In genomic region chr7:3707568-3708413, GRCm38 (mm10) we compare ENCODE assay signal across 15 mouse cellular contexts. TPM values are rescaled to one million over a fixed set of nuclear protein-coding genes. Genes with fewer than 3 reads are reported as not detected.
DNase-seq lines count a peak whose midpoint lies in the region; ATAC-seq and TF ChIP-seq lines count a peak whose summit lies in the region.
"Had no signal": no experiment of that assay in that cellular context is flagged by ENCODE, and none has a peak within 500 bp of the region (broad histone marks: within the 10 kb centered on the region; RNA-seq: fewer than 3 reads in every experiment).

No protein-coding gene starts in this region.

- intact Hi-C loops in left cerebral cortex, adult 2 months (cut with DNase I) = no loop called here

- no peak for TF ChIP-seq CTCF in left cerebral cortex, adult 2 months (IDR thresholded peaks at IDR 0.05)

- 15% methylated on average over 7 of the region's 7 CpGs for WGBS in forebrain, embryonic 10.5 days
- 28% methylated on average over 7 of the region's 7 CpGs for WGBS in forebrain, embryonic 16.5 days
- 23% methylated on average over 7 of the region's 7 CpGs for WGBS in limb, embryonic 10.5 days

- no peaks in the 10 kb centered on the region for H3K9me3 ChIP-seq in forebrain, embryonic 10.5 days
- no peaks in the 10 kb centered on the region for H3K9me3 ChIP-seq in forebrain, embryonic 16.5 days (ENCODE audit: control insufficient read depth, low read length)
- no peaks in the 10 kb centered on the region for H3K9me3 ChIP-seq in limb, embryonic 10.5 days (replicated peaks)
- H3K9me3 ChIP-seq: hindbrain, embryonic 13.5 days; limb, embryonic 15.5 days; megakaryocyte, embryonic 14.5 days had no signal

- H3K4me1 ChIP-seq in forebrain, embryonic 10.5 days = peaks cover 26% of the 10 kb centered on the region
- H3K4me1 ChIP-seq in forebrain, embryonic 16.5 days (replicated peaks; ENCODE audit: control insufficient read depth, insufficient read depth, low read length) = peaks cover 19% of the 10 kb centered on the region
- peaks cover 11% of the 10 kb centered on the region for H3K4me1 ChIP-seq in limb, embryonic 10.5 days

- no peak overlapping the region for H3K4me3 ChIP-seq in forebrain, embryonic 10.5 days
- H3K4me3 ChIP-seq in forebrain, embryonic 16.5 days (replicated peaks; ENCODE audit: low read length) = no peak overlapping the region
- no peak overlapping the region for H3K4me3 ChIP-seq in limb, embryonic 10.5 days
- no peak overlapping the region for H3K4me3 ChIP-seq in left cerebral cortex, adult 2 months
- H3K4me3 ChIP-seq: erythroblast, embryonic 14.5 days had no signal

- no peak for ATAC-seq in forebrain, embryonic 16.5 days

- peaks cover 39% of the 10 kb centered on the region for H3K36me3 ChIP-seq in forebrain, embryonic 10.5 days (replicated peaks)
- H3K36me3 ChIP-seq in forebrain, embryonic 16.5 days (ENCODE audit: control insufficient read depth, insufficient read depth) = peaks cover 6% of the 10 kb centered on the region; the same call in 1 of the 2 replicates
- peaks cover 41% of the 10 kb centered on the region for H3K36me3 ChIP-seq in limb, embryonic 10.5 days

- no peak overlapping the region for H3K9ac ChIP-seq in forebrain, embryonic 16.5 days (replicated peaks; ENCODE audit: low read depth, low read length)
- H3K9ac ChIP-seq: limb, embryonic 15.5 days had no signal

- no peaks in the 10 kb centered on the region for H3K27me3 ChIP-seq in forebrain, embryonic 10.5 days (ENCODE audit: poor library complexity, severe bottlenecking)
- H3K27me3 ChIP-seq in forebrain, embryonic 16.5 days (replicated peaks; ENCODE audit: control insufficient read depth, insufficient read depth, low read length) = no peaks in the 10 kb centered on the region
- H3K27me3 ChIP-seq in limb, embryonic 10.5 days (ENCODE audit: low read depth, poor library complexity, severe bottlenecking) = no peaks in the 10 kb centered on the region
- H3K27me3 ChIP-seq: hindbrain, embryonic 13.5 days; limb, embryonic 15.5 days had no signal

- no peak overlapping the region for H3K4me2 ChIP-seq in forebrain, embryonic 16.5 days (ENCODE audit: low read length)
- H3K4me2 ChIP-seq: limb, embryonic 15.5 days had no signal

- H3K27ac ChIP-seq in forebrain, embryonic 10.5 days = no peak overlapping the region
- H3K27ac ChIP-seq in forebrain, embryonic 16.5 days (ENCODE audit: low read length) = no peak overlapping the region
- no peak overlapping the region for H3K27ac ChIP-seq in limb, embryonic 10.5 days
- H3K27ac ChIP-seq in left cerebral cortex, adult 2 months = no peak overlapping the region
- H3K27ac ChIP-seq: hindbrain, embryonic 13.5 days had no signal

- peak; percentile 41 for DNase-seq in forebrain, embryonic 10.5 days (ENCODE audit: extremely low spot score, low spot score)
- DNase-seq in 3134 (ENCODE audit: extremely low read depth, insufficient read length, low spot score) (peak; percentile 14), ZHBTc4 (ENCODE audit: low read depth, low spot score) (peak; percentile 75)
- DNase-seq in limb, embryonic 10.5 days (ENCODE audit: low spot score) = peak; percentile 40
- no peak for DNase-seq in left cerebral cortex, adult 2 months (ENCODE audit: extremely low spot score in 1 of 2, low spot score in 2 of 2)
- DNase-seq in adrenal gland, adult 2 months = no peak
- no peak for DNase-seq in right cerebral cortex, adult 2 months (ENCODE audit: low spot score in 2 of 2)
- DNase-seq: cerebellum, postnatal 14 days; layer of hippocampus, postnatal 36 days; thymus, postnatal 14 days had no signal

RNA-seq across cellular contexts. Expression of gene Rps9, which starts 4.0 kb away (rescaled TPM):
- polyA plus RNA-seq in forebrain, embryonic 10.5 days (2016; fragmentation: Nextera tagmentation; extraction: Ambion mirVana) = 1,434 and 1,436 TPM in 2 replicates
- 852 and 923 TPM in 2 replicates for polyA plus RNA-seq in forebrain, embryonic 16.5 days (2015; fragmentation: Nextera tagmentation; extraction: Ambion mirVana)
- 1,366 and 1,587 TPM in 2 replicates for polyA plus RNA-seq in limb, embryonic 10.5 days (2016; fragmentation: Nextera tagmentation; extraction: Ambion mirVana)
- 100 to 1,000 TPM; 325 to 326 TPM for total RNA-seq in left cerebral cortex, adult 2 months (2021)
- total RNA-seq in adrenal gland, adult 2 months (2021) = 100 to 1,000 TPM; 768 to 988 TPM
- polyA plus RNA-seq in adrenal gland, adult 2 months (2012; rRNA removed) = 285 and 318 TPM in 2 replicates

RNA-seq across cellular contexts. Expression of gene Pirb, which starts 12.4 kb away (rescaled TPM):
- 0.19 and 0.26 TPM in 2 replicates for polyA plus RNA-seq in forebrain, embryonic 10.5 days (2016; fragmentation: Nextera tagmentation; extraction: Ambion mirVana)
- 0.14 and 0.37 TPM in 2 replicates for polyA plus RNA-seq in forebrain, embryonic 16.5 days (2015; fragmentation: Nextera tagmentation; extraction: Ambion mirVana)
- polyA plus RNA-seq in limb, embryonic 10.5 days (2016; fragmentation: Nextera tagmentation; extraction: Ambion mirVana) = 0.08 and 0.13 TPM in 2 replicates
- under 1 TPM; 0.16 to 0.25 TPM for total RNA-seq in left cerebral cortex, adult 2 months (2021)
- total RNA-seq in adrenal gland, adult 2 months (2021) = 1 to 10 TPM; 2.4 to 3.2 TPM
- 5.6 and 7.3 TPM in 2 replicates for polyA plus RNA-seq in adrenal gland, adult 2 months (2012; rRNA removed)
- polyA plus RNA-seq: erythroblast, embryonic 14.5 days had no signal

RNA-seq across cellular contexts. Expression of gene Mboat7, which starts 14.5 kb away (rescaled TPM):
- 37.5 and 40.9 TPM in 2 replicates for polyA plus RNA-seq in forebrain, embryonic 10.5 days (2016; fragmentation: Nextera tagmentation; extraction: Ambion mirVana)
- 60.6 and 86.3 TPM in 2 replicates for polyA plus RNA-seq in forebrain, embryonic 16.5 days (2015; fragmentation: Nextera tagmentation; extraction: Ambion mirVana)
- polyA plus RNA-seq in limb, embryonic 10.5 days (2016; fragmentation: Nextera tagmentation; extraction: Ambion mirVana) = 39.0 and 46.5 TPM in 2 replicates
- total RNA-seq in left cerebral cortex, adult 2 months (2021) = 100 to 1,000 TPM; 235 to 238 TPM
- total RNA-seq in adrenal gland, adult 2 months (2021) = 10 to 100 TPM; 65.4 to 74.4 TPM
- polyA plus RNA-seq in adrenal gland, adult 2 months (2012; rRNA removed) = 102 and 133 TPM in 2 replicates

RNA-seq across cellular contexts. Expression of gene Tsen34, which starts 15.1 kb away (rescaled TPM):
- 286 and 298 TPM in 2 replicates for polyA plus RNA-seq in forebrain, embryonic 10.5 days (2016; fragmentation: Nextera tagmentation; extraction: Ambion mirVana)
- 240 and 241 TPM in 2 replicates for polyA plus RNA-seq in forebrain, embryonic 16.5 days (2015; fragmentation: Nextera tagmentation; extraction: Ambion mirVana)
- 328 and 357 TPM in 2 replicates for polyA plus RNA-seq in limb, embryonic 10.5 days (2016; fragmentation: Nextera tagmentation; extraction: Ambion mirVana)
- 10 to 100 TPM; 77.0 to 79.0 TPM for total RNA-seq in left cerebral cortex, adult 2 months (2021)
- 100 to 1,000 TPM in 1 of 2 experiments, 10 to 100 TPM in 1; 80.4 to 106 TPM for total RNA-seq in adrenal gland, adult 2 months (2021)
- polyA plus RNA-seq in adrenal gland, adult 2 months (2012; rRNA removed) = 240 and 250 TPM in 2 replicates

RNA-seq across cellular contexts. Expression of gene Tmc4, which starts 30.4 kb away (rescaled TPM):
- 3.3 and 4.1 TPM in 2 replicates for polyA plus RNA-seq in forebrain, embryonic 10.5 days (2016; fragmentation: Nextera tagmentation; extraction: Ambion mirVana)
- 2.5 and 3.3 TPM in 2 replicates for polyA plus RNA-seq in forebrain, embryonic 16.5 days (2015; fragmentation: Nextera tagmentation; extraction: Ambion mirVana)
- polyA plus RNA-seq in limb, embryonic 10.5 days (2016; fragmentation: Nextera tagmentation; extraction: Ambion mirVana) = 4.2 and 5.0 TPM in 2 replicates
- total RNA-seq in left cerebral cortex, adult 2 months (2021) = 10 to 100 TPM in 1 of 2 experiments, 1 to 10 TPM in 1; 7.4 to 14.6 TPM
- total RNA-seq in adrenal gland, adult 2 months (2021) = 10 to 100 TPM in 1 of 2 experiments, 1 to 10 TPM in 1; 9.3 to 12.5 TPM
- 14.9 and 18.2 TPM in 2 replicates for polyA plus RNA-seq in adrenal gland, adult 2 months (2012; rRNA removed)

Comparison
In these comparisons a context has a peak if more than half of its experiments do, and no peak if none do; other contexts are left out.
1. DNase-seq: peak in forebrain, embryonic 10.5 days (single experiment), 3134 (single experiment), ZHBTc4 (single experiment) and limb, embryonic 10.5 days (single experiment); none in left cerebral cortex, adult 2 months (0 of 2), adrenal gland, adult 2 months (single experiment) and right cerebral cortex, adult 2 months (0 of 2).